Mouse (Mus musculus) lung, postnatal 0 days (tissue): Measurements from ENCODE around the gene Nuak1. TPM values are rescaled to one million over a fixed set of nuclear protein-coding genes. Genes with fewer than 3 reads are reported as not detected.
A peak's percentile ranks its signal among the peaks of the same experiment; 100 is the strongest.

Source experiments
- ATAC-seq: fragments of 200-750 bp; cut with Nextera tagmentation; 2 replicates; pipeline ENCODE4 v1.8.0; 2017; ENCODE audit warnings: moderate library complexity
- DNase-seq: peaks from one replicate; pipeline ENCODE4 v3.0.0-alpha.2; 2016; ENCODE audit warnings: low spot score
- H3K27ac ChIP-seq: fragments of 300-500 bp; sonication (generic); 2 replicates; pipeline ENCODE4 v1.5.1; 2014; ENCODE audit warnings: antibody characterized with exemption, mild to moderate bottlenecking, low read length, mixed read lengths
- H3K27me3 ChIP-seq: fragments of 300-500 bp; sonication (generic); replicated peaks from 2 replicates; pipeline ENCODE4 v1.6.1; 2014; ENCODE audit warnings: low read length, mixed read lengths; ENCODE audit not compliant: insufficient read depth
- H3K36me3 ChIP-seq: fragments of 300-500 bp; sonication (generic); 2 replicates; pipeline ENCODE4 v1.6.1; 2014; ENCODE audit warnings: low read length, mixed read lengths; ENCODE audit not compliant: insufficient read depth
- H3K4me1 ChIP-seq: fragments of 300-500 bp; sonication (generic); 2 replicates; pipeline ENCODE4 v1.6.1; 2014; ENCODE audit warnings: antibody characterized with exemption, low read depth, low read length, mixed read lengths; ENCODE audit not compliant: insufficient read depth
- H3K4me2 ChIP-seq: fragments of 300-500 bp; sonication (generic); replicated peaks from 2 replicates; pipeline ENCODE4 v1.6.1; 2014; ENCODE audit warnings: low read depth, mild to moderate bottlenecking, low read length, moderate library complexity, mixed read lengths
- H3K4me3 ChIP-seq: fragments of 300-500 bp; sonication (generic); 2 replicates; pipeline ENCODE4 v1.5.1; 2014; ENCODE audit warnings: low read depth, low read length
- H3K9ac ChIP-seq: fragments of 300-500 bp; sonication (generic); replicated peaks from 2 replicates; pipeline ENCODE4 v1.6.1; 2014; ENCODE audit warnings: low read depth, mild to moderate bottlenecking
- H3K9me3 ChIP-seq: fragments of 300-500 bp; sonication (generic); 2 replicates; pipeline ENCODE4 v1.6.1; 2016; ENCODE audit warnings: low read length, mixed read lengths
- CTCF ChIP-seq: IDR thresholded peaks from 2 replicates; pipeline ENCODE4 v1.5.1; 2016; ENCODE audit warnings: antibody characterized with exemption, mild to moderate bottlenecking
- EP300 ChIP-seq: IDR thresholded peaks from 2 replicates; pipeline ENCODE4 v1.6.1; 2016; ENCODE audit warnings: antibody characterized with exemption, mild to moderate bottlenecking, control low read depth
- WGBS: fragments of 180-500 bp; shearing (Covaris S2); extraction: QIAGEN DNeasy Blood & Tissue Kit; methylation state at CpG from one replicate; pipeline ENCODE4 v1.1.7; 2014; 5-methylcytosine and 5-hydroxymethylcytosine counted together
- polyA plus RNA-seq: library from polyadenylated mRNA; unstranded; fragments of >200 nt; fragmentation: Nextera tagmentation; extraction: Ambion mirVana; gene quantifications from 2 replicates; pipeline ENCODE4 v1.2.1, GENCODE M21; 2015

Nuak1 gene
- polyA plus RNA-seq, 1 experiment from 2014 or later: 2.2 TPM

GRCm38 (mm10) chr10:84373476-84373875 is 66.9 kb downstream of the Nuak1 start:
- no peak overlapping the region for H3K27ac ChIP-seq
- H3K9ac ChIP-seq: no peak overlapping the region
- no peak overlapping the region for H3K4me3 ChIP-seq
- no peaks in the 10 kb centered on the region for H3K9me3 ChIP-seq
- H3K4me2 ChIP-seq: no peak overlapping the region
- DNase-seq (no peak), ATAC-seq (no peak)
- H3K36me3 ChIP-seq: no peaks in the 10 kb centered on the region
- H3K27me3 ChIP-seq: no peaks in the 10 kb centered on the region
- WGBS: 88% methylated on average over 2 of the region's 2 CpGs
- TF ChIP-seq CTCF (no peak), EP300 (no peak)
- H3K4me1 ChIP-seq: no peaks in the 10 kb centered on the region

DNA sequence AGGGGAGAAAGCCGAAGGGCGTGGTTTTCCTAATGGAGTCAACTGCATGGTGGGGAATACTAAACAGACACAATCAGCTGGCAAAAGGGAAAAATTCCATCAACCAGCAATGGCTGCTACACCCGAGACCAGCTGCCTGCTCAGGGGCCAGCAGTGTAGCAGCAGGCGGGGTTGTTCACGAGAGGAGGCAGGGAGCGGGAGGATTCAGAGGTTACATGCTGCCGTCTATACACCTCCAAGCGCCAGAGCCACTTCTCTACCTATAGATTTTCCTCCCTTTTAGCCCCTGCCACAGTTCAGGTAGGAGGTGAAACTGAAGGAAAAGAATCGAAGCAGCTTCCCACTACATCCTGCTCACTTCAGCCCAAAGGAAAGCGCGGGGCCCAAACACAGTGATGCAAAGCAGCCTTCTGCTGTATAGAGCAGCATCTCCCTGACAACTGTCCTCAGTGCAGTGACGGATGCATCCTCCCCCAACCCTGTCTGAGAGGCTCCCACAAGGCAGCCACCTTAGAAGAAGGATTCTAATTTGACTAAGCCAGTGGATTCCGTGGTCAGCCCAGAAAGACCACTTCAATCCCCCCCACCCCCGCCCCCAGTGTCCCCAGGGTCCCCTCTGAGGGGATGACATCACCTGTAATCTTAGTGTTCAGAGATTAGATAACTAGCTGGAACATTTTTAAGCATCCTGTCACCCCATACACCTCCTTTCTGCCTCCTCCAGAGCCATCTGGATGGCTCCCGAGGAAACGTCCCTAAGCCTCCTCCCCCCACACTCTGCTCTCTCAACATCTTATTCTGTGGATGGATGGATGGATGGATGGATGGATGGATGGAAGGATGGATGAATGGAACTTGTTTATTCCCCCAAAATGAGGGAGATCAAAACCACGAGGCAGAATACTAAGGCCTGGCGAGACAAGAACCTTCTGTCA is 68.0 kb downstream of the Nuak1 start:
- Histone ChIP-seq H3K27ac (no peak overlapping the region), H3K4me1 (no peaks in the 10 kb centered on the region), H3K9ac (no peak overlapping the region), H3K36me3 (no peaks in the 10 kb centered on the region), H3K27me3 (no peaks in the 10 kb centered on the region), H3K4me2 (no peak overlapping the region), H3K4me3 (no peak overlapping the region), H3K9me3 (no peaks in the 10 kb centered on the region)
- no peak for DNase-seq
- TF ChIP-seq CTCF: no peak
- no peak for TF ChIP-seq EP300
- 56% methylated on average over 18 of the region's 18 CpGs for WGBS
- no peak for ATAC-seq

DNA sequence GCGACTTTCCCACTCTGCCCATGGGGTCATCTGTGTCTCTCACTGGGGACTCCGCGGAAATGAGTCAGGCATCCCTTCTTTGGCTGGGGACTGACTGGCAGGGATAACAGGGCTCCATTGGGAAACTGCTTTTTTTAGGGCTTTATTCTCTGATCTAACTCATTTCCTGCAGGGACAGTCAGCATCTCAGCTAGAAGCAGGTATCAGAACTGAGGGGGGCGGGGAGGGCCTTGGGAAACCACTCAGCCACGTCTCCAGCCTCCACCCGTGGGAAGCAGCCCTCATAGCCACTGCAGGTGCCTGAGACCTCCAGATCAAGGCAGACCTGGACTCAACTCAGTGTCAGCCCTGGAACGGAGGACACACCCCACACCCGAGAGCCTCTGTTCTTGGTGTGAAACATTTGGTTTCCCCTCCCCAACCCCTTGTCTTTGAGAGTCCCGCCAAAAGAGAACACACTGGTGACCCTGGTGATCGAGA is 68.7 kb downstream of the Nuak1 start:
- H3K27me3 ChIP-seq: no peaks in the 10 kb centered on the region
- WGBS: 47% methylated on average over 10 of the region's 10 CpGs
- no peaks in the 10 kb centered on the region for H3K36me3 ChIP-seq
- no peak overlapping the region for H3K4me3 ChIP-seq
- H3K4me2 ChIP-seq: no peak overlapping the region
- H3K27ac ChIP-seq: no peak overlapping the region
- DNase-seq: no peak
- no peaks in the 10 kb centered on the region for H3K4me1 ChIP-seq
- H3K9me3 ChIP-seq: no peaks in the 10 kb centered on the region
- no peak for ATAC-seq
- TF ChIP-seq CTCF (no peak), EP300 (no peak)
- H3K9ac ChIP-seq: no peak overlapping the region

DNA sequence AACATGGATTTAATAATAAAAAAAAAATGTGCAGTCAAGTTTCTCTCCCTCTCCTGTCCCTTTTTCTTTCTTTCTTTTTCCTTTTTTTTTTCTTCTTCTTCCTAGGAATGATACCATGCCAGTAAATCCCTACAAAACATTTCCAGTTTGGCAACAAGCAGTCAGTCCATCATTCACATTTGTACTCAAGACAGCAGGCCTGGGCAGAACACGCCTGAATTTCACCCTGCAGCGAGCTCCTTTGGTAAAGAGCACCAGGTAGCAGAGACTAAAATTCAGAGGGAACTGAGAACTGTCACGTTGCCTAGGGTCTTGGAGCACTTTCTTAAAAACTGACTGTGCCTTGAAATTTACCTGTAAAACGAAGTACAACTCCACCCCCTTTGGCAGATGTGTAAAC is 69.2 kb downstream of the Nuak1 start:
- H3K27me3 ChIP-seq: no peaks in the 10 kb centered on the region
- WGBS: 61% methylated on average over 4 of the region's 4 CpGs
- H3K36me3 ChIP-seq: no peaks in the 10 kb centered on the region
- no peaks in the 10 kb centered on the region for H3K4me1 ChIP-seq
- no peak overlapping the region for H3K27ac ChIP-seq
- DNase-seq (no peak), ATAC-seq (no peak)
- H3K4me3 ChIP-seq: no peak overlapping the region
- no peak overlapping the region for H3K4me2 ChIP-seq
- TF ChIP-seq EP300 (no peak), CTCF (no peak)
- H3K9ac ChIP-seq: no peak overlapping the region
- no peaks in the 10 kb centered on the region for H3K9me3 ChIP-seq

DNA sequence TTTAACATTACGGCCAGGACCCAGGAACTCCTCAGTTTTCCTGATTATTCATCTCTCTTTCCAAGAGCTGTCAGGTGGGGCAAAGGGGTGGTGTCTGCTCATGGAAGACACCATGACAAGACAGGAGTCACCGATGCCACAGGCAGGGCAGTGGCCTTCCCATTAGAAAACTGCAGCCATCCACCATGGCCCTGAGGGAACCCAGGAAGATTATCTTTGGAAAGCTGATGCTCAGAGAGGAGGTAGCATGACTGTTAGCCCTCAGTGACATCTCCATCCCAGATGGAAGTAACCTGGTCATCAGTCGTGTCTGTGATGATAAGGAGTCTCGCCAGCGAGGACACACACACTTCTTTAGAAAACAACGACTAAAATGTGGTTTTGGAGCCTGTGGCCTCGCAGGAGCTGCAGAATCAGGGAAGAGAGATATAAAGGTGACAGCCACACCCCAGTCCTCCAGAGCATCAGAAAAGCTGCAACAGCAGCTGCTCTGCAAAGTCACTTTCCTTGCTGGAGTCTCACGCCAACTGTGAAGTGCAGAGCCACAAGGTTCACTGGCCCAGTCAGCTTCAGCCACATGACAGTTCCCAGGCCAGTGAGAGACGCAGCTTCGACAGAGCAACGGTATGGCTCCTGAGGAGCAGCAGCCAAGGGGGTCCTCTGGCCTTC is 70.6 kb downstream of the Nuak1 start:
- no peak for ATAC-seq
- 80% methylated on average over 11 of the region's 11 CpGs for WGBS

GRCm38 (mm10) chr10:84368185-84368584 is 72.2 kb downstream of the Nuak1 start:
- Histone ChIP-seq H3K27ac (no peak overlapping the region), H3K4me2 (no peak overlapping the region), H3K4me1 (peaks cover 5% of the 10 kb centered on the region), H3K9ac (no peak overlapping the region), H3K9me3 (no peaks in the 10 kb centered on the region), H3K27me3 (no peaks in the 10 kb centered on the region), H3K36me3 (no peaks in the 10 kb centered on the region), H3K4me3 (no peak overlapping the region)
- 58% methylated on average over 3 of the region's 3 CpGs for WGBS
- peak; percentile 59 for DNase-seq
- TF ChIP-seq CTCF (no peak), EP300 (no peak)
- ATAC-seq: no peak

More for the DNA sequence above, 70.6 kb downstream of the Nuak1 start:
- H3K4me1 ChIP-seq: peaks cover 5% of the 10 kb centered on the region
- TF ChIP-seq EP300 (no peak), CTCF (no peak)
- no peak overlapping the region for H3K27ac ChIP-seq
- H3K9me3 ChIP-seq: no peaks in the 10 kb centered on the region
- DNase-seq: no peak
- no peaks in the 10 kb centered on the region for H3K36me3 ChIP-seq
- H3K27me3 ChIP-seq: no peaks in the 10 kb centered on the region
- no peak overlapping the region for H3K4me3 ChIP-seq
- H3K4me2 ChIP-seq: no peak overlapping the region
- no peak overlapping the region for H3K9ac ChIP-seq
